Mouse (Mus musculus): ENCODE results near the gene 4930402H24Rik. TPM values are rescaled to one million over a fixed set of nuclear protein-coding genes. Genes with fewer than 3 reads are reported as not detected.

Gene 4930402H24Rik
- polyA plus RNA-seq, 1 experiment: 18.0 TPM

- no peaks in the 10 kb centered on the region for H3K4me1 ChIP-seq (ENCODE audit: control insufficient read depth, insufficient read depth, low read length)
- no peaks in the 10 kb centered on the region for H3K36me3 ChIP-seq (ENCODE audit: control insufficient read depth, insufficient read depth, low read length, poor library complexity, severe bottlenecking)
- no peak for TF ChIP-seq POLR2A (IDR thresholded peaks at IDR 0.05; ENCODE audit: insufficient read depth, low read length)
- no peak for TF ChIP-seq CTCF (IDR thresholded peaks at IDR 0.05; ENCODE audit: low read depth, low read length)
- H3K4me3 ChIP-seq (ENCODE audit: low read depth, low read length): no peak overlapping the region
- H3K9ac ChIP-seq (ENCODE audit: low read depth, poor library complexity, severe bottlenecking): no peak overlapping the region
- no peaks in the 10 kb centered on the region for H3K27me3 ChIP-seq (ENCODE audit: control insufficient read depth, insufficient read depth, low read length, poor library complexity, severe bottlenecking)
- no peak overlapping the region for H3K27ac ChIP-seq (ENCODE audit: insufficient read depth, low read length)
- no peaks in the 10 kb centered on the region for H3K9me3 ChIP-seq (replicated peaks; ENCODE audit: control insufficient read depth, insufficient read depth, low read length, poor library complexity, severe bottlenecking)
Measured at GRCm38 (mm10) chr2:130735281-130735680, 170.9 kb downstream of the 4930402H24Rik start.

GRCm38 (mm10) chr2:130733444-130733843 is 172.8 kb downstream of the 4930402H24Rik start:
- no peak overlapping the region for H3K27ac ChIP-seq (ENCODE audit: insufficient read depth, low read length)
- no peaks in the 10 kb centered on the region for H3K4me1 ChIP-seq (ENCODE audit: control insufficient read depth, insufficient read depth, low read length)
- no peak overlapping the region for H3K9ac ChIP-seq (ENCODE audit: low read depth, poor library complexity, severe bottlenecking)
- no peaks in the 10 kb centered on the region for H3K36me3 ChIP-seq (ENCODE audit: control insufficient read depth, insufficient read depth, low read length, poor library complexity, severe bottlenecking)
- no peaks in the 10 kb centered on the region for H3K9me3 ChIP-seq (replicated peaks; ENCODE audit: control insufficient read depth, insufficient read depth, low read length, poor library complexity, severe bottlenecking)
- H3K27me3 ChIP-seq (ENCODE audit: control insufficient read depth, insufficient read depth, low read length, poor library complexity, severe bottlenecking): no peaks in the 10 kb centered on the region
- H3K4me3 ChIP-seq (ENCODE audit: low read depth, low read length): no peak overlapping the region
- TF ChIP-seq EP300 (IDR thresholded peaks at IDR 0.05; ENCODE audit: insufficient read depth, low read depth, low read length) (no peak), POLR2A (IDR thresholded peaks at IDR 0.05; ENCODE audit: insufficient read depth, low read length) (no peak), CTCF (IDR thresholded peaks at IDR 0.05; ENCODE audit: low read depth, low read length) (no peak)

GRCm38 (mm10) chr2:130731855-130732254 is 174.4 kb downstream of the 4930402H24Rik start:
- no peaks in the 10 kb centered on the region for H3K36me3 ChIP-seq (ENCODE audit: control insufficient read depth, insufficient read depth, low read length, poor library complexity, severe bottlenecking)
- H3K4me3 ChIP-seq (ENCODE audit: low read depth, low read length): no peak overlapping the region
- no peaks in the 10 kb centered on the region for H3K9me3 ChIP-seq (replicated peaks; ENCODE audit: control insufficient read depth, insufficient read depth, low read length, poor library complexity, severe bottlenecking)
- H3K9ac ChIP-seq (ENCODE audit: low read depth, poor library complexity, severe bottlenecking): no peak overlapping the region
- H3K27ac ChIP-seq (ENCODE audit: insufficient read depth, low read length): no peak overlapping the region
- no peaks in the 10 kb centered on the region for H3K4me1 ChIP-seq (ENCODE audit: control insufficient read depth, insufficient read depth, low read length)
- H3K27me3 ChIP-seq (ENCODE audit: control insufficient read depth, insufficient read depth, low read length, poor library complexity, severe bottlenecking): no peaks in the 10 kb centered on the region
- TF ChIP-seq POLR2A (IDR thresholded peaks at IDR 0.05; ENCODE audit: insufficient read depth, low read length) (no peak), EP300 (IDR thresholded peaks at IDR 0.05; ENCODE audit: insufficient read depth, low read depth, low read length) (no peak), CTCF (IDR thresholded peaks at IDR 0.05; ENCODE audit: low read depth, low read length) (no peak)

- TF ChIP-seq POLR2A (IDR thresholded peaks at IDR 0.05; ENCODE audit: insufficient read depth, low read length) (no peak), EP300 (IDR thresholded peaks at IDR 0.05; ENCODE audit: insufficient read depth, low read depth, low read length) (no peak), CTCF (IDR thresholded peaks at IDR 0.05; ENCODE audit: low read depth, low read length) (no peak)
- Histone ChIP-seq H3K27ac (ENCODE audit: insufficient read depth, low read length) (no peak overlapping the region), H3K36me3 (ENCODE audit: control insufficient read depth, insufficient read depth, low read length, poor library complexity, severe bottlenecking) (no peaks in the 10 kb centered on the region), H3K9ac (ENCODE audit: low read depth, poor library complexity, severe bottlenecking) (no peak overlapping the region), H3K4me3 (ENCODE audit: low read depth, low read length) (no peak overlapping the region), H3K27me3 (ENCODE audit: control insufficient read depth, insufficient read depth, low read length, poor library complexity, severe bottlenecking) (no peaks in the 10 kb centered on the region), H3K9me3 (replicated peaks; ENCODE audit: control insufficient read depth, insufficient read depth, low read length, poor library complexity, severe bottlenecking) (no peaks in the 10 kb centered on the region), H3K4me1 (ENCODE audit: control insufficient read depth, insufficient read depth, low read length) (no peaks in the 10 kb centered on the region)
Measured at GRCm38 (mm10) chr2:130730746-130731145, 175.5 kb downstream of the 4930402H24Rik start.

GRCm38 (mm10) chr2:130728906-130729585 is 177.2 kb downstream of the 4930402H24Rik start:
- Histone ChIP-seq H3K9me3 (replicated peaks; ENCODE audit: control insufficient read depth, insufficient read depth, low read length, poor library complexity, severe bottlenecking) (no peaks in the 10 kb centered on the region), H3K9ac (ENCODE audit: low read depth, poor library complexity, severe bottlenecking) (no peak overlapping the region), H3K4me1 (ENCODE audit: control insufficient read depth, insufficient read depth, low read length) (no peaks in the 10 kb centered on the region), H3K27me3 (ENCODE audit: control insufficient read depth, insufficient read depth, low read length, poor library complexity, severe bottlenecking) (no peaks in the 10 kb centered on the region), H3K4me3 (ENCODE audit: low read depth, low read length) (no peak overlapping the region), H3K36me3 (ENCODE audit: control insufficient read depth, insufficient read depth, low read length, poor library complexity, severe bottlenecking) (no peaks in the 10 kb centered on the region), H3K27ac (ENCODE audit: insufficient read depth, low read length) (no peak overlapping the region)
- TF ChIP-seq POLR2A (IDR thresholded peaks at IDR 0.05; ENCODE audit: insufficient read depth, low read length) (no peak), CTCF (IDR thresholded peaks at IDR 0.05; ENCODE audit: low read depth, low read length) (no peak), EP300 (IDR thresholded peaks at IDR 0.05; ENCODE audit: insufficient read depth, low read depth, low read length) (no peak)

- Histone ChIP-seq H3K9me3 (replicated peaks; ENCODE audit: control insufficient read depth, insufficient read depth, low read length, poor library complexity, severe bottlenecking) (no peaks in the 10 kb centered on the region), H3K27ac (ENCODE audit: insufficient read depth, low read length) (no peak overlapping the region), H3K4me1 (ENCODE audit: control insufficient read depth, insufficient read depth, low read length) (no peaks in the 10 kb centered on the region), H3K9ac (ENCODE audit: low read depth, poor library complexity, severe bottlenecking) (no peak overlapping the region), H3K27me3 (ENCODE audit: control insufficient read depth, insufficient read depth, low read length, poor library complexity, severe bottlenecking) (no peaks in the 10 kb centered on the region), H3K36me3 (ENCODE audit: control insufficient read depth, insufficient read depth, low read length, poor library complexity, severe bottlenecking) (no peaks in the 10 kb centered on the region), H3K4me3 (ENCODE audit: low read depth, low read length) (no peak overlapping the region)
- TF ChIP-seq EP300 (IDR thresholded peaks at IDR 0.05; ENCODE audit: insufficient read depth, low read depth, low read length) (no peak), POLR2A (IDR thresholded peaks at IDR 0.05; ENCODE audit: insufficient read depth, low read length) (no peak), CTCF (IDR thresholded peaks at IDR 0.05; ENCODE audit: low read depth, low read length) (no peak)
Measured at GRCm38 (mm10) chr2:130727752-130728151, 178.5 kb downstream of the 4930402H24Rik start.
